ENCODE assay signal across 9 mouse cellular contexts in the genomic region with DNA sequence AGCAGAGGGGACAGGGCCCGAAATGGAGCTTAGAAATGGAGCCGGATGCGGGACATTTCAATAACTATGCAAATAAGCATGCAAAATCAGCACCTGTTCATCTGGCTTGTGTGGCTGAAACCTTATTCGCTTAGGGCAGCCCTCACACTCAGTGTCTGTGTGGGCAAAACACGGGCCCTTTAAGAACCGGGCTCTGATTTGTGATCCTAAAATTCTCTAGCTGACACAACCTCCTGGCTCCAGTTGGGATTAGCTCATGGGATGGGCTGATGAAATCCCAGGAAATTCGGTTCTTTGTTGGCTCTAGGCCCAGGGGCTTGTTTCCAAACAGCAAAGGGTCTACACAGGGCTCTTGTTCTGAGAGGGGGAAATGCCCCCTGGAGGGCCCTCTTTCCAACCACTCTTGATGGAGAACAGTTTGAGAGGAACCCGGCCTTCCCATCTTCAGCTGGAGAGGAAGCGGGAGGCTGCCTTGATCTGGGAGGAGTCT. TPM values are rescaled to one million over a fixed set of nuclear protein-coding genes. Genes with fewer than 3 reads are reported as not detected.
DNase-seq lines count a peak whose midpoint lies in the region; ATAC-seq and TF ChIP-seq lines count a peak whose summit lies in the region.
"Had no signal": no experiment of that assay in that cellular context is flagged by ENCODE, and none has a peak within 500 bp of the region (broad histone marks: within the 10 kb centered on the region; RNA-seq: fewer than 3 reads in every experiment).

No protein-coding gene starts in this region.

- ATAC-seq in hindbrain, embryonic 15.5 days (ENCODE audit: low FRiP score, low read depth), result no peak
- ATAC-seq in neural tube, embryonic 14.5 days (ENCODE audit: low read depth), result peak; percentile 33; the same call in 1 of the 2 replicates
- no peak for ATAC-seq in megakaryocyte-erythroid progenitor cell, adult 5-6 weeks (replicated peaks; ENCODE audit: low FRiP score, low TSS enrichment, poor library complexity, severe bottlenecking)

- H3K9ac ChIP-seq in hindbrain, embryonic 15.5 days, result 0 out of 2 replicates have a peak overlapping the region, but pooled peaks have one; percentile 15
- H3K9ac ChIP-seq in neural tube, embryonic 14.5 days (replicated peaks; ENCODE audit: low read depth, low read length), result no peak overlapping the region

- no peaks in the 10 kb centered on the region for H3K9me3 ChIP-seq in hindbrain, embryonic 15.5 days
- no peaks in the 10 kb centered on the region for H3K9me3 ChIP-seq in neural tube, embryonic 14.5 days (ENCODE audit: control insufficient read depth, low read length)
- H3K9me3 ChIP-seq: G1E had no signal

- H3K27me3 ChIP-seq in hindbrain, embryonic 15.5 days, result no peaks in the 10 kb centered on the region
- H3K27me3 ChIP-seq in neural tube, embryonic 14.5 days (ENCODE audit: control insufficient read depth, insufficient read depth, low read length), result no peaks in the 10 kb centered on the region

- no peaks in the 10 kb centered on the region for H3K36me3 ChIP-seq in hindbrain, embryonic 15.5 days
- H3K36me3 ChIP-seq in neural tube, embryonic 14.5 days (ENCODE audit: control insufficient read depth, insufficient read depth, low read length), result no peaks in the 10 kb centered on the region; the same call in 1 of the 2 replicates

- intact Hi-C loops in gastrocnemius, adult 2 months (cut with DNase I), result no loop called here

- peak overlapping the region; percentile 72 for H3K4me3 ChIP-seq in gastrocnemius, adult 2 months
- H3K4me3 ChIP-seq in hindbrain, embryonic 15.5 days, result no peak overlapping the region
- no peak overlapping the region for H3K4me3 ChIP-seq in neural tube, embryonic 14.5 days (ENCODE audit: low read depth, low read length)

- peak; percentile 40 for DNase-seq in kidney, adult 11 months
- DNase-seq in kidney, postnatal 36 days, result no peak
- peak; percentile 92 for DNase-seq in brain, adult 2 months (ENCODE audit: low read depth, low spot score)
- peak; percentile 84 for DNase-seq in gastrocnemius, adult 2 months
- no peak for DNase-seq in left cerebral cortex, adult 11 months (ENCODE audit: low spot score)

- no peak overlapping the region for H3K4me2 ChIP-seq in hindbrain, embryonic 15.5 days
- no peak overlapping the region; the same call in 1 of the 2 replicates for H3K4me2 ChIP-seq in neural tube, embryonic 14.5 days (ENCODE audit: low read depth, low read length)

- H3K4me1 ChIP-seq in hindbrain, embryonic 15.5 days (replicated peaks), result peaks cover 22% of the 10 kb centered on the region
- 0 out of 2 replicates have a peak, but pooled peaks cover 4% of the 10 kb centered on the region for H3K4me1 ChIP-seq in neural tube, embryonic 14.5 days (ENCODE audit: control insufficient read depth, insufficient read depth, low read length)

- peak overlapping the region; percentile 87 for H3K27ac ChIP-seq in gastrocnemius, adult 2 months
- H3K27ac ChIP-seq in hindbrain, embryonic 15.5 days (replicated peaks), result 0 out of 2 replicates have a peak overlapping the region, but pooled peaks have one; percentile 22
- H3K27ac ChIP-seq in neural tube, embryonic 14.5 days (ENCODE audit: low read depth, low read length), result 0 out of 2 replicates have a peak overlapping the region, but pooled peaks have one; percentile 10

- TF ChIP-seq CTCF in gastrocnemius, adult 2 months (IDR thresholded peaks at IDR 0.05), result no peak

- WGBS in hindbrain, embryonic 15.5 days, result 38% methylated on average over 9 of the region's 9 CpGs
- WGBS in neural tube, embryonic 14.5 days, result 42% methylated on average over 9 of the region's 9 CpGs

RNA-seq across cellular contexts. Expression of gene Arhgef2, which starts 10.2 kb away (rescaled TPM):
- 10 to 100 TPM; 22.4 to 24.7 TPM for total RNA-seq in gastrocnemius, adult 2 months (2021)
- polyA plus RNA-seq in hindbrain, embryonic 15.5 days (2015; fragmentation: Nextera tagmentation; extraction: Ambion mirVana), result 121 and 129 TPM in 2 replicates
- polyA plus RNA-seq in neural tube, embryonic 14.5 days (2014; fragmentation: Nextera tagmentation; extraction: Ambion mirVana), result 137 and 145 TPM in 2 replicates
- 94.6 and 96.0 TPM in 2 replicates for total RNA-seq in megakaryocyte-erythroid progenitor cell, adult 5-6 weeks (2014; fragmentation: Nextera tagmentation)
- 41.9 and 75.8 TPM in 2 replicates for total RNA-seq in megakaryocyte-erythroid progenitor cell, adult 5-6 weeks (2017)

RNA-seq across cellular contexts. Expression of gene Rxfp4, which starts 37.0 kb away (rescaled TPM):
- total RNA-seq in gastrocnemius, adult 2 months (2021), result not detected
- polyA plus RNA-seq in hindbrain, embryonic 15.5 days (2015; fragmentation: Nextera tagmentation; extraction: Ambion mirVana), result not detected in 2 replicates
- not detected in 2 replicates for polyA plus RNA-seq in neural tube, embryonic 14.5 days (2014; fragmentation: Nextera tagmentation; extraction: Ambion mirVana)
- not detected in 2 replicates for total RNA-seq in megakaryocyte-erythroid progenitor cell, adult 5-6 weeks (2014; fragmentation: Nextera tagmentation)
- total RNA-seq in megakaryocyte-erythroid progenitor cell, adult 5-6 weeks (2017), result not detected in 2 replicates
- total RNA-seq: G1E had no signal
- polyA plus RNA-seq: G1E had no signal

RNA-seq across cellular contexts. Expression of gene Ssr2, which starts 40.3 kb away (rescaled TPM):
- total RNA-seq in gastrocnemius, adult 2 months (2021), result 10 to 100 TPM; 41.1 to 54.8 TPM
- polyA plus RNA-seq in hindbrain, embryonic 15.5 days (2015; fragmentation: Nextera tagmentation; extraction: Ambion mirVana), result 146 and 149 TPM in 2 replicates
- 127 and 143 TPM in 2 replicates for polyA plus RNA-seq in neural tube, embryonic 14.5 days (2014; fragmentation: Nextera tagmentation; extraction: Ambion mirVana)
- total RNA-seq in megakaryocyte-erythroid progenitor cell, adult 5-6 weeks (2014; fragmentation: Nextera tagmentation), result 200 and 308 TPM in 2 replicates
- 111 and 165 TPM in 2 replicates for total RNA-seq in megakaryocyte-erythroid progenitor cell, adult 5-6 weeks (2017)

Comparison
In these comparisons a context has a peak if more than half of its experiments do, and no peak if none do; other contexts are left out.
1. DNase-seq: peak in kidney, adult 11 months (single experiment), brain, adult 2 months (single experiment) and gastrocnemius, adult 2 months (single experiment); none in kidney, postnatal 36 days (0 of 2) and left cerebral cortex, adult 11 months (single experiment).
2. H3K27ac ChIP-seq: peak in every context shown above with its lines; median percentile 87 in gastrocnemius, adult 2 months; 22 in hindbrain, embryonic 15.5 days; 10 in neural tube, embryonic 14.5 days.